Mouse (Mus musculus) testis, adult 2 months (tissue): ENCODE measurements around the gene Mkrn2os. TPM values are rescaled to one million over a fixed set of nuclear protein-coding genes. Genes with fewer than 3 reads are reported as not detected.

ENCODE experiments used
- H3K27ac ChIP-seq: fragments of 200-500 bp; 2 replicates; pipeline ENCODE4 v1.5.1; 2012; ENCODE audit warnings: low read depth, low read length; ENCODE audit not compliant: control insufficient read depth, insufficient read depth
- H3K27me3 ChIP-seq: fragments of 200-500 bp; 2 replicates; pipeline ENCODE4 v1.6.1; 2012; ENCODE audit warnings: mild to moderate bottlenecking, low read length, moderate library complexity; ENCODE audit not compliant: control insufficient read depth, insufficient read depth
- H3K36me3 ChIP-seq: fragments of 200-500 bp; 2 replicates; pipeline ENCODE4 v1.6.1; 2012; ENCODE audit warnings: mild to moderate bottlenecking, low read length; ENCODE audit not compliant: control insufficient read depth, insufficient read depth
- H3K4me1 ChIP-seq: fragments of 200-500 bp; 2 replicates; pipeline ENCODE4 v1.6.1; 2012; ENCODE audit warnings: low read length; ENCODE audit not compliant: control insufficient read depth, insufficient read depth
- H3K4me3 ChIP-seq: fragments of 200-500 bp; 2 replicates; pipeline ENCODE4 v1.5.1; 2012; ENCODE audit warnings: low read depth, mild to moderate bottlenecking, low read length, moderate library complexity, mixed read lengths; ENCODE audit not compliant: control insufficient read depth
- CTCF ChIP-seq: fragments of 200-500 bp; IDR thresholded peaks from 2 replicates; pipeline ENCODE4 v1.5.1; 2012; ENCODE audit warnings: low read depth, mild to moderate bottlenecking, inconsistent platforms, low read length, moderate library complexity; ENCODE audit not compliant: control insufficient read depth, insufficient read depth, insufficient replicate concordance
- POLR2A ChIP-seq: fragments of 200-500 bp; IDR thresholded peaks from 2 replicates; pipeline ENCODE4 v1.6.1; 2012; ENCODE audit warnings: low read depth, mild to moderate bottlenecking, inconsistent platforms, low read length, moderate library complexity; ENCODE audit not compliant: control insufficient read depth
- polyA plus RNA-seq: library from polyadenylated mRNA; depleted of rRNA; stranded (reverse); fragments of >200 nt; gene quantifications from 2 replicates; pipeline ENCODE4 v1.2.3, GENCODE M21; 2012

Gene Mkrn2os
- polyA plus RNA-seq, 1 experiment: 1.9 TPM

DNA sequence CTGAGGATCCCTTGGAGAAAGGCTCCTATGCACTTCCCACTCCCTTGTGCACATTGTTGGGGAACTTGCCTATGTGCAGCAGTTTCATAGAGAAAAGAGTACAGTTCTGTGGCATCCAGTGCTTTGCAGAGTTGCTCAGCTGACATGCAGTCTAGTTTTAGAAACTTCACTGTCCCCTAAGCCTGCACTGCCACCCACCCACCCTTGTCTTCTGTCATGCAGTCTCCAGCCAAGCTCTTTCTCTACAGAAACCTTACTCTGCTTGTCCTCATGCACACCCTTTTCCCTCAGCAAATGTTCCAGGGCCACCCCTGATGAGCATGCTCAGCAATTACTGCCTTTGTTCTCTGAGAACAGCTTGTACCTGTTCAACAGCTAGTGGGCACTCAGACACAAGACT is 21.4 kb upstream of the Mkrn2os start:
- TF ChIP-seq CTCF (no peak), POLR2A (no peak)
- H3K36me3 ChIP-seq: peaks cover 11% of the 10 kb centered on the region
- H3K4me3 ChIP-seq: no peak overlapping the region
- H3K27ac ChIP-seq: no peak overlapping the region
- no peaks in the 10 kb centered on the region for H3K4me1 ChIP-seq
- no peaks in the 10 kb centered on the region for H3K27me3 ChIP-seq

DNA sequence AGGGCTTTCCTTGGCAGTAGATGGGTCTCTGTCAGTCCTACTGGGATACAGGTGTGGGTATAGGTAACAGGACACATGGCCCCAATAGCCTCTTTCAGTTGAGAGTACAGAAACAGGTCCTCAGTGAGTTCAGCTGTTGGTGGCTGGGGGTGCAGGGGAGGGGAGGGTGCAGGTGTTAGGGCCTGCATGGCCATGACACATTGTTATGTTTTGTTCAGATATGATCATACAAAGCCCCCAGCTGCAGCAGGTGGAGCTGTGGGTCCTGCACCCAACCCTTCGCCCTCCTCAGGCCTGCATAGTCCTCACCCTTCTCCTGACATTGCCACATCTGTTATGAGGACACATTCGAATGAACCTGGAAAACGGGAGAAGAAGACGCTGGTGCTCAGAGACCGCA is 17.9 kb upstream of the Mkrn2os start:
- H3K36me3 ChIP-seq: peaks cover 8% of the 10 kb centered on the region
- no peak overlapping the region for H3K27ac ChIP-seq

DNA sequence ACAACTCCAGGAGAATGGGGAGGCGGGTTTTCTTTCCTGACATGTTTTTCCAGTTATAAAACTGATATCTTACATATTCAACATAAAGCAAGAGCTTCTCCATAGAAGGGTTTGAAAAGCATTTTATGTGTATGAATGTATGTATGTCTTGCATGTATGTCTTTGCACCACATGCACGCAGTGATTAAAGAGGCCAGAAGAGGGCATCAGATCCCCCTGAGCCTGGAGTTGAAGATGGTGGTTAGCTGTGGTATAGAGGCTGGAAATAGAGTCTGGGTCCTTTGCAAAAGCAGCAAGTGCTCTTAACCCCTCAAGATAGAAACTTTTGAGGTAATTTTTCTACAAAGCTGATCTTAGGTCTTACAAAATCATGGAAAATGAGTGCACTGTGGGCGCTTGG is 16.7 kb upstream of the Mkrn2os start:
- Histone ChIP-seq H3K4me3 (no peak overlapping the region), H3K36me3 (peaks cover 5% of the 10 kb centered on the region), H3K4me1 (no peaks in the 10 kb centered on the region), H3K27ac (no peak overlapping the region), H3K27me3 (no peaks in the 10 kb centered on the region)
- TF ChIP-seq CTCF (no peak), POLR2A (no peak)

More for the DNA sequence above, 17.9 kb upstream of the Mkrn2os start:
- Histone ChIP-seq H3K4me3 (no peak overlapping the region), H3K27me3 (no peaks in the 10 kb centered on the region), H3K4me1 (no peaks in the 10 kb centered on the region)
- TF ChIP-seq POLR2A: no peak
- no peak for TF ChIP-seq CTCF

DNA sequence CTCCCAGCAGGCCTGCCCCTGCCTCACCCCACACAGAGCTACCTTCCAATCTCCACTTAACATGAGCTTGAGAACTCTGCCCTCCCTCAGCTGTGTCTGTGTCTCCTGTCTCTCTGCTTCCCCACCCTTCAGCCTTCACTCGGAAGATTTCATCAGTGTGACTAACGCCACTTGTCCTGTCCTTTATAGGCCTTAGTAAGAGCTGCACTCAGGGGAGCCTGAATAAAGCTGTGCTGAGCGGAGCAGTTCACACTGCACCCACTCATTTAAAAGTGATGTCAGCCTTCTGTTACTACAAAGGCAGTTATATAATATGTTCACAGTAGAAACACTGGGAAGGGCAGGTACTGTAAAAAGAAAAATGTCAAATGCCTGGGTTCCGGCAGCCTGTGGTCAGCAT is 15.1 kb upstream of the Mkrn2os start:
- Histone ChIP-seq H3K27me3 (no peaks in the 10 kb centered on the region), H3K27ac (no peak overlapping the region), H3K4me1 (peaks cover 2% of the 10 kb centered on the region; the same call in 1 of the 2 replicates), H3K4me3 (no peak overlapping the region), H3K36me3 (peaks cover 3% of the 10 kb centered on the region)
- TF ChIP-seq CTCF: no peak
- no peak for TF ChIP-seq POLR2A

DNA sequence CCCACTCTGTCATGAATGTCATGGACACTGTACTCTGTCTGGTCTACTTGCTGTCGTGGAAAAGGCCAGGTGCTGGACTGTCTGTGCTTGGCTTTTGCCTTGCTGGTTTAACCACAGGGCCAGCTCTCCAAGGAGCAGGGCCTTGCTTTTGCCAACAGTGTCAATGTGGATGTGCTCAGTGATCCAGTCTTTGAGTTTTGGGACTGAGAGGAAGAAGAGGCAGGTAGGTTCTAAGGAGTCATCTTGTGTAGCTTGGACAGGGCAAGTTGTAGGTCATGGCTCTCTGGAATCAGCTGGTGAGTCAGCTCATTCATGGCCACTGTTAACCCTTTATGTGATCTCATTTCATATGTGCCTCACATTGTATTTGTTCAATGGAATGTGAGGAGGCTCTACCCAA is 14.1 kb upstream of the Mkrn2os start:
- no peak overlapping the region for H3K4me3 ChIP-seq
- no peaks in the 10 kb centered on the region for H3K27me3 ChIP-seq
- peaks cover 2% of the 10 kb centered on the region; the same call in 1 of the 2 replicates for H3K4me1 ChIP-seq
- no peak for TF ChIP-seq CTCF
- TF ChIP-seq POLR2A: no peak
- peaks cover 3% of the 10 kb centered on the region for H3K36me3 ChIP-seq
- H3K27ac ChIP-seq: no peak overlapping the region

DNA sequence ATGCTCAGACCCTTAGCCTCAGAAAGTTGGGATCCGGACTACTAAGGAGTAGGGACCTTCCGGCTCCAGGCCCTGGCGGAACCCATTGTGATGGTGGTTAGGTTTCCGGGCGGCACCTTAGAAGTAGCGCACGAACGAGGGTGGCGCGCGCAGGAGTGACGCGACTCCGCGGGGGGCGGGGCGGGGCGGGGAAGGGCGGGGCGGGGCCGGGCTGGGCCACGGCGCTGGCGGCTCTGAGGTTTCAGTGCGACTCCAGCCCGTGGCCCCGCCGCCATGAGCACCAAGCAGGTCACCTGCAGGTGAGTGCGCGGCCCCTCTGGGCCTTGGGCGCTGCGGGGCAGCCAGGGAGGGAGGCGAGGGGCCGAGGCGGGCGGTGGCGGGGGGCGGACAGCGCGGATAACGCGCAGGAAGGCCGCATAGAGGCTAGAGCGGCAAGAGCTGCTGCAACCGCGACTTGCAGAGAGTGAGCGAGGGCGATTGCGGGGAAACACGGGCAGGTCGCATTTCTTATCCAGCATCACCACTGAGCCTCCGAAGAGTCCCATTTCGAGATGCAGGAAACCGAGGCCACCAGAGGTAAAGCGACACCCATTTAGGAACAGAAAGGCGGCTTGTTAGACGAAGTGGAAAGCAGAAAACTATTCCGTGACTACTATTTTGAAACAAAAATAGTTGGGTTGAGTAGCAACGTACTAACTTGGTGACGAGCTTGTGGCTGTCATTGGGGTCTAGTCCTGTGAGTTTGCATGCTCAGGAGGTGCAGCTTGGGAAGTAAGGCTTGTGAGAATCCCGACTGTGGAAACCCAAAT is 9.5 kb upstream of the Mkrn2os start, which contains the start of gene Mkrn2:
Gene Mkrn2, plus strand, starts transcription at position 188 of the 809 bp plus-strand sequence.
- H3K4me1 ChIP-seq: peaks cover 2% of the 10 kb centered on the region; the same call in 1 of the 2 replicates
- H3K27me3 ChIP-seq: no peaks in the 10 kb centered on the region
- no peaks in the 10 kb centered on the region for H3K36me3 ChIP-seq
- peak within 1 kb of the TSS; percentile 15; the same call in 1 of the 2 replicates for H3K27ac ChIP-seq
- TF ChIP-seq POLR2A (peak; percentile 56; the same call in 1 of the 2 replicates), CTCF (no peak)
- H3K4me3 ChIP-seq: peak within 1 kb of the TSS; percentile 87

GRCm38 (mm10) chr6:115601322-115601714 is 8.9 kb upstream of the Mkrn2os start:
- H3K36me3 ChIP-seq: no peaks in the 10 kb centered on the region
- H3K27me3 ChIP-seq: no peaks in the 10 kb centered on the region
- TF ChIP-seq POLR2A (no peak), CTCF (no peak)
- H3K27ac ChIP-seq: no peak overlapping the region
- H3K4me1 ChIP-seq: peaks cover 2% of the 10 kb centered on the region; the same call in 1 of the 2 replicates
- no peak overlapping the region for H3K4me3 ChIP-seq

DNA sequence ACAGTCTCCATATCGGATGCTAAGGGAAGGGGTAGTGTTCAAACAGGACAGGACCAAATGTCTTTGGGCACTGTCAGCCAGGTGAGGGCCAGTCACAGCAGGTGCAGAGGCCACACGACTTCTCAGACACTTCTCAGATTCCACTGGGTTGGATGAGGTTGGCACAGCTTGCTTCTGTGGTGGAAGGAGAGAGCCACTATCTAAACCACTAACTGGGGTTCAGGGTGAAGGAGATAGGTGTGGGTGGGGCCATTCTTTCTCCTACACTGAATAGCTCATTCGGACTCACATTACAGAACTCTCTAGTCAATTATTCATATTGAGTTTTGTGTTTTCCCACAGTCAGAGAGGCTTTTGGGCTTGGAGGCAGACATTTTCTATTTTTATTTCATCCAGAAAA is 3.3 kb upstream of the Mkrn2os start:
- Histone ChIP-seq H3K27me3 (no peaks in the 10 kb centered on the region), H3K27ac (no peak overlapping the region), H3K4me1 (no peaks in the 10 kb centered on the region), H3K36me3 (no peaks in the 10 kb centered on the region), H3K4me3 (no peak overlapping the region)
- TF ChIP-seq POLR2A (no peak), CTCF (no peak)
